ENCODE assay signal across 25 mouse cellular contexts in the genomic region with DNA sequence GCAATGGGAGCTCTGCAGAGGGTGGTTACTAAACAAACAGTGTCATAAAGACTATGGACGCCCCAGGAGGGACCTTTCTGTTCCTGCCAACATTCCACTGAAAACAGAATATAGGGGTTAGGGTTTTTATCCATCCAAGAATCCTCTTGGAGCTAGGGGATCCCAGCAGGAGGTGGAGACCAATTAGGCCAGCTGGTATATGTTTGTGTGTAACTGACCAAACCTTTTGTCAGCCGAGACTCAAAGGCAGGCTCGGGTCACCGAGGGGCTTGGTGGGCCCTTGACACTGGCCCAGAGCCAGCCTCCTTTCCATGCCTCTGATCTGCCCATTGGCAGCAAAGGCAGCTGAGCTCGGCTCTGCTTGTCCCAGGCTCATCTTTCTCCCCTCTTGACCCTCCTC. TPM values are rescaled to one million over a fixed set of nuclear protein-coding genes. Genes with fewer than 3 reads are reported as not detected.
DNase-seq lines count a peak whose midpoint lies in the region; ATAC-seq and TF ChIP-seq lines count a peak whose summit lies in the region.
"Had no signal": no experiment of that assay in that cellular context is flagged by ENCODE, and none has a peak within 500 bp of the region (broad histone marks: within the 10 kb centered on the region; RNA-seq: fewer than 3 reads in every experiment).

No protein-coding gene starts in this region.

- peaks cover 44% of the 10 kb centered on the region for H3K27me3 ChIP-seq in forebrain, embryonic 10.5 days (ENCODE audit: poor library complexity, severe bottlenecking)
- H3K27me3 ChIP-seq in forebrain, embryonic 14.5 days (replicated peaks; ENCODE audit: control insufficient read depth, insufficient read depth, low read length), result no peaks in the 10 kb centered on the region
- H3K27me3 ChIP-seq in kidney, adult 2 months (replicated peaks; ENCODE audit: control insufficient read depth, insufficient read depth, low read length), result no peaks in the 10 kb centered on the region
- H3K27me3 ChIP-seq in kidney, postnatal 0 days (ENCODE audit: insufficient read depth, low read length), result no peaks in the 10 kb centered on the region
- H3K27me3 ChIP-seq: embryonic facial prominence, embryonic 15.5 days; hindbrain, embryonic 15.5 days; Patski had no signal

- no peaks in the 10 kb centered on the region for H3K9me3 ChIP-seq in forebrain, embryonic 10.5 days
- no peaks in the 10 kb centered on the region for H3K9me3 ChIP-seq in forebrain, embryonic 14.5 days (replicated peaks; ENCODE audit: control insufficient read depth, low read length)
- no peaks in the 10 kb centered on the region for H3K9me3 ChIP-seq in kidney, postnatal 0 days (replicated peaks; ENCODE audit: low read length)
- H3K9me3 ChIP-seq: embryonic facial prominence, embryonic 15.5 days; heart, embryonic 15.5 days; hindbrain, embryonic 15.5 days had no signal

- peaks cover 23% of the 10 kb centered on the region for H3K36me3 ChIP-seq in forebrain, embryonic 10.5 days (replicated peaks)
- H3K36me3 ChIP-seq in forebrain, embryonic 14.5 days (ENCODE audit: control insufficient read depth, insufficient read depth, low read length), result peaks cover 18% of the 10 kb centered on the region
- H3K36me3 ChIP-seq in kidney, adult 2 months (ENCODE audit: control insufficient read depth, insufficient read depth, low read length), result peaks cover 4% of the 10 kb centered on the region
- peaks cover 11% of the 10 kb centered on the region; the same call in 1 of the 2 replicates for H3K36me3 ChIP-seq in kidney, postnatal 0 days (ENCODE audit: insufficient read depth, low read length)

- intact Hi-C loops in left cerebral cortex, postnatal 25 days (cut with DNase I), result no loop called here

- no peak for DNase-seq in forebrain, embryonic 10.5 days (ENCODE audit: extremely low spot score, low spot score)
- no peak for DNase-seq in forebrain, embryonic 14.5 days (ENCODE audit: low spot score)
- DNase-seq in kidney, adult 2 months, result no peak
- DNase-seq in kidney, postnatal 10 days, result no peak
- DNase-seq in kidney, postnatal 0 days (ENCODE audit: low spot score), result no peak
- no peak for DNase-seq in kidney, postnatal 36 days
- DNase-seq in brain, embryonic 14.5 days (ENCODE audit: low read depth), result peak; percentile 27
- no peak for DNase-seq in left cerebral cortex, postnatal 25 days (ENCODE audit: low spot score in 2 of 2)
- DNase-seq: adrenal gland, postnatal 14 days; cerebellum, adult 18-20 months; cerebellum, adult 9-11 months; cerebellum, postnatal 36 days; embryo, embryonic 11 days; gastrocnemius, postnatal 14 days; heart, adult 2 months; heart, postnatal 14 days had no signal

- peak overlapping the region; percentile 35; the same call in 1 of the 2 replicates for H3K27ac ChIP-seq in forebrain, embryonic 10.5 days
- H3K27ac ChIP-seq in forebrain, embryonic 14.5 days (ENCODE audit: low read depth, low read length), result no peak overlapping the region
- peak overlapping the region; percentile 91 for H3K27ac ChIP-seq in kidney, adult 2 months (ENCODE audit: insufficient read depth, low read depth, low read length)
- H3K27ac ChIP-seq in kidney, postnatal 0 days, result peak overlapping the region; percentile 73
- H3K27ac ChIP-seq: embryonic facial prominence, embryonic 15.5 days; heart, adult 2 months; heart, embryonic 15.5 days; hindbrain, embryonic 15.5 days had no signal

- WGBS in forebrain, embryonic 10.5 days, result 17% methylated on average over 5 of the region's 5 CpGs
- 5% methylated on average over 5 of the region's 5 CpGs for WGBS in forebrain, embryonic 14.5 days
- 34% methylated on average over 5 of the region's 5 CpGs for WGBS in kidney, adult 2 months
- 20% methylated on average over 5 of the region's 5 CpGs for WGBS in kidney, postnatal 0 days

- H3K9ac ChIP-seq in forebrain, embryonic 14.5 days (ENCODE audit: low read length), result no peak overlapping the region
- no peak overlapping the region for H3K9ac ChIP-seq in kidney, postnatal 0 days (ENCODE audit: low read depth, low read length)
- H3K9ac ChIP-seq: embryonic facial prominence, embryonic 15.5 days; heart, embryonic 15.5 days; hindbrain, embryonic 15.5 days had no signal

- H3K4me3 ChIP-seq in forebrain, embryonic 10.5 days, result 0 out of 2 replicates have a peak overlapping the region, but pooled peaks have one; percentile 14
- no peak overlapping the region for H3K4me3 ChIP-seq in forebrain, embryonic 14.5 days (ENCODE audit: low read depth, low read length)
- H3K4me3 ChIP-seq in kidney, adult 2 months (ENCODE audit: insufficient read depth, low read depth, low read length), result no peak overlapping the region
- H3K4me3 ChIP-seq in kidney, postnatal 0 days (replicated peaks; ENCODE audit: low read depth, low read length), result no peak overlapping the region
- H3K4me3 ChIP-seq: embryonic facial prominence, embryonic 15.5 days; erythroblast, embryonic 14.5 days; heart, adult 2 months; heart, embryonic 15.5 days; hindbrain, embryonic 15.5 days had no signal

- no peak overlapping the region for H3K4me2 ChIP-seq in forebrain, embryonic 14.5 days (ENCODE audit: low read length)
- no peak overlapping the region for H3K4me2 ChIP-seq in kidney, postnatal 0 days (ENCODE audit: low read length)
- H3K4me2 ChIP-seq: embryonic facial prominence, embryonic 15.5 days; heart, embryonic 11.5 days; heart, embryonic 15.5 days; hindbrain, embryonic 15.5 days had no signal

- TF ChIP-seq POLR2A in kidney, adult 2 months (IDR thresholded peaks at IDR 0.05; ENCODE audit: low read depth, low read length), result no peak
- no peak for TF ChIP-seq POLR2A in brain, embryonic 14.5 days (IDR thresholded peaks at IDR 0.05; ENCODE audit: borderline replicate concordance, extremely low read depth, insufficient read depth, insufficient read length, poor library complexity, severe bottlenecking)

- ATAC-seq in forebrain, embryonic 14.5 days, result no peak
- ATAC-seq in kidney, postnatal 0 days (replicated peaks; ENCODE audit: low FRiP score, low read depth), result no peak
- ATAC-seq: activated CD4-positive, CD25-positive, alpha-beta regulatory T cell, adult 4 months; forebrain, embryonic 16.5 days; Patski had no signal

- peaks cover 31% of the 10 kb centered on the region for H3K4me1 ChIP-seq in forebrain, embryonic 10.5 days
- H3K4me1 ChIP-seq in forebrain, embryonic 14.5 days (ENCODE audit: control insufficient read depth, insufficient read depth, low read length), result peaks cover 9% of the 10 kb centered on the region
- H3K4me1 ChIP-seq in kidney, adult 2 months (ENCODE audit: control insufficient read depth, insufficient read depth, low read length), result peaks cover 26% of the 10 kb centered on the region
- peaks cover 24% of the 10 kb centered on the region; the same call in 1 of the 2 replicates for H3K4me1 ChIP-seq in kidney, postnatal 0 days (replicated peaks; ENCODE audit: insufficient read depth, low read length)

- TF ChIP-seq CTCF in kidney, adult 2 months (conservative IDR thresholded peaks at IDR 0.05; ENCODE audit: insufficient read depth, insufficient read length, low read depth, low read length), result no peak
- TF ChIP-seq CTCF in kidney, postnatal 0 days (IDR thresholded peaks at IDR 0.05; ENCODE audit: low read depth), result no peak
- TF ChIP-seq CTCF in brain, embryonic 14.5 days (IDR thresholded peaks at IDR 0.05; ENCODE audit: borderline replicate concordance, extremely low read depth, insufficient read depth, insufficient read length), result no peak

RNA-seq across cellular contexts. Expression of a gene that starts 4.0 kb away (rescaled TPM):
- 186 and 194 TPM in 2 replicates for polyA plus RNA-seq in forebrain, embryonic 10.5 days (2016; fragmentation: Nextera tagmentation; extraction: Ambion mirVana)
- 237 and 260 TPM in 2 replicates for polyA plus RNA-seq in forebrain, embryonic 14.5 days (2014; fragmentation: Nextera tagmentation; extraction: Ambion mirVana)
- 540 and 572 TPM in 2 replicates for polyA plus RNA-seq in kidney, adult 2 months (2012; rRNA removed)
- 209 and 211 TPM in 2 replicates for polyA plus RNA-seq in kidney, postnatal 0 days (2015; fragmentation: Nextera tagmentation; extraction: Ambion mirVana)
- polyA plus RNA-seq in brain, embryonic 14.5 days (2012; rRNA removed), result 158 and 159 TPM in 2 replicates
- total RNA-seq in left cerebral cortex, postnatal 25 days (2021), result 10 to 100 TPM; 95.3 to 98.8 TPM

RNA-seq across cellular contexts. Expression of a gene that starts 4.1 kb away (rescaled TPM):
- polyA plus RNA-seq in forebrain, embryonic 10.5 days (2016; fragmentation: Nextera tagmentation; extraction: Ambion mirVana), result 0.77 and 1.0 TPM in 2 replicates
- polyA plus RNA-seq in forebrain, embryonic 14.5 days (2014; fragmentation: Nextera tagmentation; extraction: Ambion mirVana), result 0.76 and 1.3 TPM in 2 replicates
- 1.3 and 1.6 TPM in 2 replicates for polyA plus RNA-seq in kidney, adult 2 months (2012; rRNA removed)
- 1.5 and 2.0 TPM in 2 replicates for polyA plus RNA-seq in kidney, postnatal 0 days (2015; fragmentation: Nextera tagmentation; extraction: Ambion mirVana)
- polyA plus RNA-seq in brain, embryonic 14.5 days (2012; rRNA removed), result 0.53 and 0.79 TPM in 2 replicates
- total RNA-seq in left cerebral cortex, postnatal 25 days (2021), result under 1 TPM; 0.21 to 0.27 TPM
- polyA plus RNA-seq: erythroblast, embryonic 14.5 days had no signal

RNA-seq across cellular contexts. Expression of a gene that starts 19.2 kb away (rescaled TPM):
- polyA plus RNA-seq in forebrain, embryonic 10.5 days (2016; fragmentation: Nextera tagmentation; extraction: Ambion mirVana), result 144 and 154 TPM in 2 replicates
- polyA plus RNA-seq in forebrain, embryonic 14.5 days (2014; fragmentation: Nextera tagmentation; extraction: Ambion mirVana), result 172 and 177 TPM in 2 replicates
- 61.9 and 89.5 TPM in 2 replicates for polyA plus RNA-seq in kidney, adult 2 months (2012; rRNA removed)
- polyA plus RNA-seq in kidney, postnatal 0 days (2015; fragmentation: Nextera tagmentation; extraction: Ambion mirVana), result 156 and 165 TPM in 2 replicates
- polyA plus RNA-seq in brain, embryonic 14.5 days (2012; rRNA removed), result 102 and 107 TPM in 2 replicates
- total RNA-seq in left cerebral cortex, postnatal 25 days (2021), result 100 to 1,000 TPM; 213 to 229 TPM

RNA-seq across cellular contexts. Expression of a gene that starts 22.5 kb away (rescaled TPM):
- 5.4 and 6.4 TPM in 2 replicates for polyA plus RNA-seq in forebrain, embryonic 10.5 days (2016; fragmentation: Nextera tagmentation; extraction: Ambion mirVana)
- 3.0 and 3.4 TPM in 2 replicates for polyA plus RNA-seq in forebrain, embryonic 14.5 days (2014; fragmentation: Nextera tagmentation; extraction: Ambion mirVana)
- polyA plus RNA-seq in kidney, adult 2 months (2012; rRNA removed), result 134 and 160 TPM in 2 replicates
- 47.0 and 48.8 TPM in 2 replicates for polyA plus RNA-seq in kidney, postnatal 0 days (2015; fragmentation: Nextera tagmentation; extraction: Ambion mirVana)
- 4.0 and 5.3 TPM in 2 replicates for polyA plus RNA-seq in brain, embryonic 14.5 days (2012; rRNA removed)
- total RNA-seq in left cerebral cortex, postnatal 25 days (2021), result 1 to 10 TPM; 2.2 to 7.9 TPM
- total RNA-seq: hematopoietic stem cell, adult 5-6 weeks had no signal

RNA-seq across cellular contexts. Expression of a gene that starts 29.4 kb away (rescaled TPM):
- 128 and 129 TPM in 2 replicates for polyA plus RNA-seq in forebrain, embryonic 10.5 days (2016; fragmentation: Nextera tagmentation; extraction: Ambion mirVana)
- 110 and 118 TPM in 2 replicates for polyA plus RNA-seq in forebrain, embryonic 14.5 days (2014; fragmentation: Nextera tagmentation; extraction: Ambion mirVana)
- 112 and 116 TPM in 2 replicates for polyA plus RNA-seq in kidney, adult 2 months (2012; rRNA removed)
- polyA plus RNA-seq in kidney, postnatal 0 days (2015; fragmentation: Nextera tagmentation; extraction: Ambion mirVana), result 179 and 180 TPM in 2 replicates
- 55.2 and 69.3 TPM in 2 replicates for polyA plus RNA-seq in brain, embryonic 14.5 days (2012; rRNA removed)
- 10 to 100 TPM; 62.4 to 65.7 TPM for total RNA-seq in left cerebral cortex, postnatal 25 days (2021)
